Mouse (Mus musculus) forebrain, embryonic 15.5 days (tissue): ENCODE data around the gene Lin28a. TPM values are rescaled to one million over a fixed set of nuclear protein-coding genes. Genes with fewer than 3 reads are reported as not detected.
"Not testable (repeated sequence)": the region's sequence is repeated elsewhere in the genome, so short reads cannot be mapped to it uniquely, and the experiment has no call there.

Experiments
- ATAC-seq: fragments of 200-750 bp; cut with Nextera tagmentation; replicated peaks from 2 replicates; pipeline ENCODE4 v1.8.0; 2017; ENCODE audit warnings: mild to moderate bottlenecking, moderate TSS enrichment, moderate library complexity
- H3K27ac ChIP-seq: fragments of 300-500 bp; sonication (generic); replicated peaks from 2 replicates; pipeline ENCODE4 v1.5.1; 2015; ENCODE audit warnings: mild to moderate bottlenecking, inconsistent platforms
- H3K27me3 ChIP-seq: fragments of 300-500 bp; sonication (generic); 2 replicates; pipeline ENCODE4 v1.6.1; 2015; ENCODE audit warnings: inconsistent platforms
- H3K36me3 ChIP-seq: fragments of 300-500 bp; sonication (generic); 2 replicates; pipeline ENCODE4 v1.6.1; 2015; ENCODE audit warnings: mild to moderate bottlenecking, inconsistent platforms
- H3K4me1 ChIP-seq: fragments of 300-500 bp; sonication (generic); 2 replicates; pipeline ENCODE4 v1.6.1; 2015; ENCODE audit warnings: inconsistent platforms
- H3K4me2 ChIP-seq: fragments of 300-500 bp; sonication (generic); replicated peaks from 2 replicates; pipeline ENCODE4 v1.6.1; 2015; ENCODE audit warnings: mild to moderate bottlenecking, inconsistent platforms
- H3K4me3 ChIP-seq: fragments of 300-500 bp; sonication (generic); 2 replicates; pipeline ENCODE4 v1.5.1; 2015; ENCODE audit warnings: mild to moderate bottlenecking, inconsistent platforms
- H3K9ac ChIP-seq: fragments of 300-500 bp; sonication (generic); replicated peaks from 2 replicates; pipeline ENCODE4 v1.6.1; 2015; ENCODE audit warnings: mild to moderate bottlenecking, inconsistent platforms
- H3K9me3 ChIP-seq: fragments of 300-500 bp; sonication (generic); 2 replicates; pipeline ENCODE4 v1.6.1; 2016; ENCODE audit warnings: inconsistent platforms
- WGBS: fragments of 180-500 bp; shearing (Covaris S2); methylation state at CpG from one replicate; pipeline ENCODE4 v1.1.7; 2015; ENCODE audit warnings: mixed read lengths; 5-methylcytosine and 5-hydroxymethylcytosine counted together
- polyA plus RNA-seq: library from polyadenylated mRNA; unstranded; fragments of >200 nt; fragmentation: Nextera tagmentation; extraction: Ambion mirVana; gene quantifications from 2 replicates; pipeline ENCODE4 v1.2.1, GENCODE M21; 2015

The Lin28a gene
- polyA plus RNA-seq, 1 experiment from 2014 or later, result not detected

DNA sequence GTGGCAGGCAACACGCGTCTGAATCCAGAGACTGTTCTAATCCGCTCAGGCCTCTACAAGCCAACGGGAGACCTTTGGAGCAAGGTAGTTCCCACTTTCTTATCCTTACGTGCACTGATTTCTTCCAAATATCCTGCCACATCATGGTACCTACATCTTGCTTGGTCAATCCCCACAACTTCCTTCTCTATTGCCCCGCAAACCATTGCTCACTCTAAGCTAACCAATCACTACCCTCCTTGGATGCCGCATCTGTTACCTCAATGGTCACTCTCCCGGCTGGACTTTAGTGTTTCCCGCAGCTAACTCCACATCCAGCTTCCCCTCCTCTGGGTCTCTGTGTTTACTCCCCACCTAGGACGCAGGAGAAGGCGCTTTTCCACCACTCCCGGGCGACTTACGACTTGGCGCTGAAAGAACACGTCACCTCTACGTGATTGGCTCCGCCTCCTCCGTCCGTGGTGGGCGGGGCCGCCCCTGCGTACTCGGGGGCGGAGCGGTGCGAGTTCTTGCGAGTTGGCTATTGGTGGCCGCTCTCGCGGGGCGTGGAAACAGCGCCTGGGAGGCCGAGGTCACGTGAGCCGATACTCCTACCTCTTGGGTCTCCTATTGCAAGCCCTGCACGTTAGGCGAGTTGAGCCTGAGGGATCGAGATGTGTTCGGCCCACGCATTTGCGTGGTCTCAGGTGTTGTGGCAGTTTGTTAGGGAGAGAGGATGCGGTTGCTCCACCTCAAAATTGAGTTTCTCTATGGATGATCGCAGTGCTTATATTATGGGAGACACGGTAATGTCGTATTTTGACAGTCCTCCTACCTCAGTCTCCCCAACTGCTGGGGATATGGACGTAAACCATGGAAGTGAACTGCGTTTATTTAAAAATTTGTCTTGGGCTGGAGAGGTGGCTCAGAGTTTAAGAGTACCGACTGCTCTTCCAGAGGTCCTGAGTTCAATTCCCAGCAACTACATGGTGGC, 17.9 kb downstream of the Lin28a start, which contains the start of gene Dhdds:
Gene Dhdds, minus strand, starts transcription at position 453 of the 973 bp plus-strand sequence.
- WGBS, result 2% methylated on average over 49 of the region's 49 CpGs
- H3K9me3 ChIP-seq, result no peaks in the 10 kb centered on the region
- peak within 1 kb of the TSS; percentile 61 for H3K9ac ChIP-seq
- ATAC-seq, result peak; percentile 98
- H3K36me3 ChIP-seq, result peaks cover 8% of the 10 kb centered on the region; the same call in 1 of the 2 replicates
- peak within 1 kb of the TSS; percentile 75 for H3K4me3 ChIP-seq
- peak within 1 kb of the TSS; percentile 74 for H3K4me2 ChIP-seq
- H3K27ac ChIP-seq, result peak within 1 kb of the TSS; percentile 66
- H3K4me1 ChIP-seq, result peaks cover 21% of the 10 kb centered on the region
- H3K27me3 ChIP-seq, result no peaks in the 10 kb centered on the region

DNA sequence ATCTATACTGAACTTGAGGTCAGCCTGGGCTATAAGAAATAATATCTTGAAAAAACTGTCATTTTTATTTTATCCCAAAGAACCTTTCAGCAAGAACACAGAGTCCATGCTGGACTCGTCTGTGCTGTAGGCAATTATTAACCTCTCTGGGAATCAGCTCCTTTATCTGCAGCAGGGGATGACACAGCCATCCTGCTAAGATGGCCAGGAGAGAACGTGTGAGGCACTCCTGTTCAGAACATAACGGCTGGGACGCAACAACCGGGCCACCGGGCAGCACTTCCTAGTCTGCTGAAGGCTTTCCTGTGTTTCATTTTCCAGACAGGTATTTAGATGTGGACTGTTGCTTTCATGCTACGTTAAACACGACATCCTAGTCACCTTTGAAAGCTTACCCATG, 23.9 kb downstream of the Lin28a start:
- H3K4me3 ChIP-seq, result no peak overlapping the region
- H3K27me3 ChIP-seq, result no peaks in the 10 kb centered on the region
- peaks cover 61% of the 10 kb centered on the region for H3K36me3 ChIP-seq
- H3K9me3 ChIP-seq, result no peaks in the 10 kb centered on the region
- H3K27ac ChIP-seq, result no peak overlapping the region
- ATAC-seq, result no peak
- no peak overlapping the region for H3K4me2 ChIP-seq
- WGBS, result 96% methylated on average over 8 of the region's 8 CpGs
- H3K9ac ChIP-seq, result no peak overlapping the region
- peaks cover 10% of the 10 kb centered on the region for H3K4me1 ChIP-seq

DNA sequence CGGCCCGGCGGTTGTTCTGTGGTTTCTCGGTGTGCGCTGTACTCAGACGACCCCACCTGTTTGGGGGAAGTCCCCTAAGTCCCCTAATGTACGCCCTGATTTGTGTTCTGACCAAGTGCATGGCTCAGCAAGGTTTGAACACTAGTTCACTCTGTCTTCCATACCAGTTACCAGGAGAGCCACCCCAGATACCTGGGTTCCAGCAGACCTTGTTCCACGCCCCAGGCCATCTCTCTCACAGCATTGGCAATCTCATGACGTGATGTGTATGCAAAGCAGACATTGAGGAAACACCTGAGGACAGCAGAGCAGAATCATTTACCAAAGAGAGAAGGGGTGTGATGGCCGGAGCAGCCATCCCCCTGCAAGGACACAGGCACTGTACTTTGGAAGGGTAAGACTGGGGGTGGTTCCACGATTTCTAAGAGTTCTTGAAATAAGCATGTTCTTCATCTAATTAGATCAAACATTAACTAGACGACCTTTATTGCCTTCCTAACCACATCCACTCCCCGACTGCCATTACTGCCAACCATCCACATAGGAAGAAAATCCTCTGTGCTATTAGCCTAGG, 27.5 kb downstream of the Lin28a start:
- Histone ChIP-seq H3K4me3 (no peak overlapping the region), H3K27ac (no peak overlapping the region), H3K36me3 (peaks cover 78% of the 10 kb centered on the region), H3K4me1 (no peaks in the 10 kb centered on the region), H3K27me3 (no peaks in the 10 kb centered on the region), H3K9ac (no peak overlapping the region), H3K9me3 (no peaks in the 10 kb centered on the region), H3K4me2 (no peak overlapping the region)
- 91% methylated on average over 13 of the region's 13 CpGs for WGBS
- ATAC-seq, result no peak

DNA sequence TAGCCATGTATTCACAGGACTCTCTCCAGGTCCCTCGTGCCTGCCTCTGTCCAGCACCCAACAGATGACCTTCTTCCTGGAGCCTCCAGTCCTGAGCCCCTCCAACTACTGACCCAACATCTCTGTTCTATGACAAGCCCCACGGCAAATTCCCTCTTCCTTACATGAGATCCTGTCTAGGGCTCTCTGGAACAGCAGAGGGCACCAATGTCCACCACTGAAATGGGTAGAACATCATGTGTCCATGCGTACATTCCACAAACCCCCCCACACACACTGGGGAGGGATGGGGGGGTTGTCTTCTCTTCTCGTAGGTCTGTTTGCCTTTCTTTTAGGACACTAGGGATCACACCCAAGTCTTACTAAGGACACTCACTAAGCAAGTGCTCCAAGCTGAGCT, 28.6 kb downstream of the Lin28a start:
- Histone ChIP-seq H3K36me3 (peaks cover 72% of the 10 kb centered on the region), H3K27ac (no peak overlapping the region)

DNA sequence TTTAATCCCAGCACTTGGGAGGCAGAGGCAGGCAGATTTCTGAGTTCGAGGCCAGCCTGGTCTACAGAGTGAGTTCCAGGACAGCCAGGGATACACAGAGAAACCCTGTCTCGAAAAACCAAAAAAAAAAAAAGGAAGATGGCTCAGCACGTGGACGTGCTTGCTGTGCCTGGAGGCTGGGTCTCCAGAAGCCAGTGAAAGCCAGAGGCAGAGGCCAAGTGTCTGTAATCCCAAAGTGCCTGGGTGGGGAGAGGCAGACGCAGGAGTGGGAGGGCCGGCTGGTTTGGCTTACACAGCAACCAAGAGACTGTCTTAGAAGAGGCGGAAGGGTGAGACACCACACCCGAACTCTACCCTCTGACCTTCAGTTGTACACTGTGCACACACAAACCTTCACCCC, 30.4 kb downstream of the Lin28a start:
- peaks cover 59% of the 10 kb centered on the region for H3K36me3 ChIP-seq
- not testable (repeated sequence) for H3K4me2 ChIP-seq, H3K4me3 ChIP-seq, ATAC-seq, H3K27ac ChIP-seq, H3K27me3 ChIP-seq, H3K4me1 ChIP-seq, H3K9ac ChIP-seq, H3K9me3 ChIP-seq
- WGBS, result 95% methylated on average over 8 of the region's 8 CpGs

More for the DNA sequence above, 28.6 kb downstream of the Lin28a start:
- H3K27me3 ChIP-seq, result no peaks in the 10 kb centered on the region
- H3K4me1 ChIP-seq, result no peaks in the 10 kb centered on the region
- no peak overlapping the region for H3K9ac ChIP-seq
- H3K4me3 ChIP-seq, result no peak overlapping the region
- no peaks in the 10 kb centered on the region for H3K9me3 ChIP-seq
- 59% methylated on average over 4 of the region's 4 CpGs for WGBS
- H3K4me2 ChIP-seq, result no peak overlapping the region
- ATAC-seq, result no peak

DNA sequence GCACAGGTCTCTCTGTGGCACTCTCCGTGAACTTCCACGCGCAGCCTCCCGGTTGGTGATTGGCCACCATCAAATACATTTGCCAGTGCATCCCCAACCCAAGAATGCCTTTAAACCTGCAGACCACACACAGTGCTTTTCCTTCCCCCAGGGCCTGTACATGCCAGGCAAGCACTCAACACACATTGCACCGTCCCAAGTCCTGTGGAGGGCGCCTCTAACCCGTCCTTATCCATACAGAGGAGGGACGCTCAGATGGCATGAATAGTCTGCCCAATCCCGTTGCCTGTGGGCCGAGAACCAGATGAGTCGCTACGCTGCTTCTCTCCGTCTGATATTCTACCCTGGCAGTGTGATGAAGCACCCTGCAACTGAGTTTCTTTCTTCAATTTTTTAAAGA, 35.7 kb downstream of the Lin28a start:
- ATAC-seq, result no peak
- no peaks in the 10 kb centered on the region for H3K27me3 ChIP-seq
- no peaks in the 10 kb centered on the region for H3K9me3 ChIP-seq
- H3K36me3 ChIP-seq, result peaks cover 39% of the 10 kb centered on the region
- no peak overlapping the region for H3K9ac ChIP-seq
- WGBS, result 78% methylated on average over 13 of the region's 13 CpGs
- no peak overlapping the region for H3K4me2 ChIP-seq
- no peaks in the 10 kb centered on the region for H3K4me1 ChIP-seq
- H3K27ac ChIP-seq, result no peak overlapping the region
- no peak overlapping the region for H3K4me3 ChIP-seq

DNA sequence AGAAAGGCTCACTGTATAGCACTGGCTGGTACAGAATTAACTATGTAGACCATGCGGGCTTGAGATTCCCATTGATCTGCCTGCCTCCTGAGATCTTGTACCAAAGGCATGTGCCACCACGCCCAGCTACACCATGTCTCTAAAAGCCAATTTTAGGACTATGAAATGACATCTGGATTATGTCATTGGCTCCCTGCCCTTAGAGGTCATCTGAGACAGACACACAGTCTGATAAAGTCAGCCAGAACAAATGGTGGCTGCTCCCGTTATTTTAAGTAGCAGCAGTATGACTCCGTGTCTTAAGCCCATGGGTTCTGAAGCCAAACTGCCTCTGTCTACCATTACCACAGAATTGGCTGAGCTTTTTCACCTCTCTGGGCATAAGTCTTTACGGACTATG, 38.1 kb downstream of the Lin28a start:
- Histone ChIP-seq H3K36me3 (peaks cover 29% of the 10 kb centered on the region), H3K4me3 (no peak overlapping the region), H3K27ac (no peak overlapping the region), H3K9ac (no peak overlapping the region), H3K9me3 (no peaks in the 10 kb centered on the region), H3K27me3 (no peaks in the 10 kb centered on the region), H3K4me1 (no peaks in the 10 kb centered on the region), H3K4me2 (no peak overlapping the region)
- WGBS, result 94% methylated on average over 5 of the region's 5 CpGs
- no peak for ATAC-seq

DNA sequence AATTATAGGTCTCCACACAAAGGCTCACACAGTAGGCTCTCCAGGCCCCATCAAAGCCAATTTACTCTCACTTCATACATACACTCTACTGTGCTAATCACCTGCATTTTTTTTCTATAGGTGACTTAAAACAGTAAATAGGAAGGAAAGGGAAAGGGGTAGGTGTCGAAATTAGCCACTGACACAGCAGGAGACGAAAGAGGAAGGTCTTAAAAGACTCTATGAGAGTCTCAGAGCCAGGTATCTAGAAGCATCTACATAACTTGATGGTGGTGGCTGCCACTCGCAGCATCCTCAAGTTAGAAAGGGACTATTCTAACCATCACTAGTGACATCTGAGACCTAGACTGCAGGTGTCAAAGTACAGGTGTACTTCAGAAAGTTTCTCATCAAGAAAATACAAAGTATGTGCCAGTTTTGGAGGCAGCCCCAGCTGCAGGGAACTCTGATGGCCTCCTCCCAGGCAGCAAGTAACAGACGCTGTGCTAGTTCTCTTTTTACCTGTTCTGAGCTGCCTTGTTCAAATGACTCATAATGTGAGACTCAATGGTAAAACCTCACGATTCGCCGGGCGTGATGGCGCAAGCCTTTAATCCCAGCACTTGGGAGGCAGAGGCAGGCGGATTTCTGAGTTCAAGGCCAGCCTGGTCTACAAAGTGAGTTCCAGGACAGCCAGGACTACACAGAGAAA, 40.5 kb downstream of the Lin28a start:
- H3K36me3 ChIP-seq, result peaks cover 25% of the 10 kb centered on the region; the same call in 1 of the 2 replicates
- WGBS, result 94% methylated on average over 10 of the region's 10 CpGs

DNA sequence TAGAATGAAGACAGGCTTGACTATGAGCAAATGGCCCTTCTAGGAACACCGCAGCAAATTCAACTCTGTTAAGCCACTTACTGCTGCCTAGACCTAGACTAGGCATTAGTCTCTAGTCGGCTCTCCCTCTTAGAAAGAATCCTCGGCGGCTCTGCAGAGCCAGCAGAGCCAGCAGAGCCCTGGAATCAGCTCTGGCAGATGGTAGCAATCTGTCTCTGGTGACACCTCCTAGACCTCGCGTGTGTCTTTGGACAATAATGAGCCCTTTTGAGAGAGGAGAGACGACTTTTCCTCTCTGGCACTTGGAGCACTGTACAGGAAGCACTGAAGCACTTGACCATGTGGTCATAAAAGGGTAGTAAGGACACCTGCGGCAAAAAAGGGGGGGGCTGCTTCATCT, 46.9 kb downstream of the Lin28a start:
- H3K4me3 ChIP-seq, result no peak overlapping the region
- H3K27ac ChIP-seq, result peak overlapping the region; percentile 100
- no peaks in the 10 kb centered on the region for H3K27me3 ChIP-seq
- no peak for ATAC-seq
- H3K36me3 ChIP-seq, result peaks cover 7% of the 10 kb centered on the region; the same call in 1 of the 2 replicates
- no peak overlapping the region for H3K9ac ChIP-seq
- peaks cover 40% of the 10 kb centered on the region for H3K4me1 ChIP-seq
- H3K4me2 ChIP-seq, result no peak overlapping the region
- no peaks in the 10 kb centered on the region for H3K9me3 ChIP-seq
- WGBS, result 52% methylated on average over 8 of the region's 8 CpGs

More for the DNA sequence above, 40.5 kb downstream of the Lin28a start:
- Histone ChIP-seq H3K4me1 (no peaks in the 10 kb centered on the region), H3K9ac (no peak overlapping the region), H3K27ac (no peak overlapping the region), H3K4me2 (no peak overlapping the region), H3K9me3 (no peaks in the 10 kb centered on the region), H3K4me3 (no peak overlapping the region), H3K27me3 (no peaks in the 10 kb centered on the region)
- ATAC-seq, result no peak

DNA sequence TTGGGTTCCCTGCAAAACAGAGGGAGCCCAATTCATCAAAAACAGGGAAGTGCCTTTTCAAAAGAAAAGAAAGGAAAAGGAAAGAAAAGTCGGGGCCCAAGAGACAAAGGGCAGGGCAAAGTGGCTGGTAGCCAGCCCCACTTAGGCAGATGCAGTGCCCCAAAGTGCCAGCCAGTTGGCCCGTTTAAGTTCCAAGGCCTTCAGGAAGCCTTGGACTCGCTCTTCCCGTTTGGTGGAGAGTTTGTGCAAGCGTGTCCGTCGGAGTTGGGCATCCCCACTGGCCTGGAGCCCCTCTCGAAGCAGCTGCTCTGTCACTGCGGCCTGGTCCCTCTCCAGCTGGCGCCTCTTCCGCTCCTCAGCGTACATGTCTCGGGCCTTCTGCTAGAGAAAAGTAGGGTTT, 47.8 kb downstream of the Lin28a start:
- H3K27ac ChIP-seq, result peak overlapping the region; percentile 100
- H3K4me1 ChIP-seq, result peaks cover 48% of the 10 kb centered on the region
- H3K4me3 ChIP-seq, result no peak overlapping the region
- no peaks in the 10 kb centered on the region for H3K27me3 ChIP-seq
- peaks cover 10% of the 10 kb centered on the region for H3K36me3 ChIP-seq
- ATAC-seq, result no peak
- WGBS, result 39% methylated on average over 13 of the region's 13 CpGs
- no peak overlapping the region for H3K4me2 ChIP-seq
- H3K9me3 ChIP-seq, result no peaks in the 10 kb centered on the region
- no peak overlapping the region for H3K9ac ChIP-seq

DNA sequence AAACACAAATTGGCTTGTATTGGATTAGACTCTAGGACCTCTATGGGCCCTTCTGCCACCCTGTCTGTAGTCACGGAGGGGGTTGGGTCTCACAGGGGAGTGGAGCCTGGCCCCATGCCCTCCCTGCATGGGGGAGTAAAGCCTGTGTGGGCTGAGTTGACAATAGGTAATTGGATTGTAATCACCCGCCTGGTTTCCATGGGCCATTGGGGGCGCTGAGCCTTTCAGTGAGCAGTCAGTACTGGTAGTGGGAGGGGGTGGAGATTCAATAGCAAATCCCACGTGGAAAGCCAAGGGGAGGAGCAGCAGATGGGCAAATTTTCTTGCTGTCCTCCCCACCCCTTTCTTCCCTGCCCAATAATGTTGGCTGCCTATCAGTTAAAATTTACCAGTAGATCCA, 48.4 kb downstream of the Lin28a start:
- 1% methylated on average over 4 of the region's 4 CpGs for WGBS
- Histone ChIP-seq H3K4me1 (peaks cover 54% of the 10 kb centered on the region), H3K9ac (no peak overlapping the region), H3K4me3 (no peak overlapping the region), H3K27me3 (no peaks in the 10 kb centered on the region), H3K27ac (peak overlapping the region; percentile 100), H3K9me3 (no peaks in the 10 kb centered on the region), H3K4me2 (no peak overlapping the region), H3K36me3 (peaks cover 13% of the 10 kb centered on the region)
- ATAC-seq, result peak; percentile 20
